Mouse (Mus musculus) thymus, adult 2 months (tissue): ENCODE measurements around the gene Ccdc157. TPM values are rescaled to one million over a fixed set of nuclear protein-coding genes. Genes with fewer than 3 reads are reported as not detected.

Source experiments
- DNase-seq: peaks from one replicate; pipeline ENCODE4 v3.0.0; 2021
- H3K27ac ChIP-seq: fragments of 200-500 bp; 2 replicates; pipeline ENCODE4 v1.5.1; 2012; ENCODE audit warnings: low read length, control low read depth; ENCODE audit not compliant: control insufficient read depth, insufficient read depth
- H3K27me3 ChIP-seq: fragments of 200-500 bp; 2 replicates; pipeline ENCODE4 v1.6.1; 2012; ENCODE audit warnings: mild to moderate bottlenecking, low read length, moderate library complexity, mixed read lengths; ENCODE audit not compliant: control insufficient read depth, insufficient read depth
- H3K36me3 ChIP-seq: fragments of 200-500 bp; 2 replicates; pipeline ENCODE4 v1.6.1; 2012; ENCODE audit warnings: mild to moderate bottlenecking, low read length, moderate library complexity; ENCODE audit not compliant: control insufficient read depth, insufficient read depth
- H3K4me1 ChIP-seq: fragments of 200-500 bp; replicated peaks from 2 replicates; pipeline ENCODE4 v1.6.1; 2012; ENCODE audit warnings: low read length; ENCODE audit not compliant: control insufficient read depth, insufficient read depth
- H3K4me3 ChIP-seq: fragments of 200-500 bp; 2 replicates; pipeline ENCODE4 v1.5.1; 2012; ENCODE audit warnings: mild to moderate bottlenecking, low read length, control low read depth, moderate library complexity; ENCODE audit not compliant: control insufficient read depth, insufficient read depth
- CTCF ChIP-seq: fragments of 200-500 bp; IDR thresholded peaks from 2 replicates; pipeline ENCODE4 v1.5.1; 2012; ENCODE audit warnings: mild to moderate bottlenecking, control low read depth, low read length, moderate library complexity, borderline replicate concordance; ENCODE audit not compliant: control insufficient read depth, poor library complexity, insufficient read depth; ENCODE audit errors: extremely low read depth
- POLR2A ChIP-seq: fragments of 200-500 bp; IDR thresholded peaks from 2 replicates; pipeline ENCODE4 v1.6.1; 2012; ENCODE audit warnings: mild to moderate bottlenecking, low read length, control low read depth, moderate library complexity; ENCODE audit not compliant: control insufficient read depth, poor library complexity, insufficient read depth; ENCODE audit errors: extremely low read depth
- WGBS: fragments of 180-500 bp; shearing (Covaris S2); methylation state at CpG from one replicate; pipeline ENCODE4 v1.1.7; 2018; 5-methylcytosine and 5-hydroxymethylcytosine counted together
- polyA plus RNA-seq: library from polyadenylated mRNA; depleted of rRNA; stranded (reverse); fragments of >200 nt; gene quantifications from 2 replicates; pipeline ENCODE4 v1.2.3, GENCODE M21; 2012; rRNA removed

The Ccdc157 gene
- polyA plus RNA-seq: 5.4 and 7.8 TPM in 2 replicates

DNA sequence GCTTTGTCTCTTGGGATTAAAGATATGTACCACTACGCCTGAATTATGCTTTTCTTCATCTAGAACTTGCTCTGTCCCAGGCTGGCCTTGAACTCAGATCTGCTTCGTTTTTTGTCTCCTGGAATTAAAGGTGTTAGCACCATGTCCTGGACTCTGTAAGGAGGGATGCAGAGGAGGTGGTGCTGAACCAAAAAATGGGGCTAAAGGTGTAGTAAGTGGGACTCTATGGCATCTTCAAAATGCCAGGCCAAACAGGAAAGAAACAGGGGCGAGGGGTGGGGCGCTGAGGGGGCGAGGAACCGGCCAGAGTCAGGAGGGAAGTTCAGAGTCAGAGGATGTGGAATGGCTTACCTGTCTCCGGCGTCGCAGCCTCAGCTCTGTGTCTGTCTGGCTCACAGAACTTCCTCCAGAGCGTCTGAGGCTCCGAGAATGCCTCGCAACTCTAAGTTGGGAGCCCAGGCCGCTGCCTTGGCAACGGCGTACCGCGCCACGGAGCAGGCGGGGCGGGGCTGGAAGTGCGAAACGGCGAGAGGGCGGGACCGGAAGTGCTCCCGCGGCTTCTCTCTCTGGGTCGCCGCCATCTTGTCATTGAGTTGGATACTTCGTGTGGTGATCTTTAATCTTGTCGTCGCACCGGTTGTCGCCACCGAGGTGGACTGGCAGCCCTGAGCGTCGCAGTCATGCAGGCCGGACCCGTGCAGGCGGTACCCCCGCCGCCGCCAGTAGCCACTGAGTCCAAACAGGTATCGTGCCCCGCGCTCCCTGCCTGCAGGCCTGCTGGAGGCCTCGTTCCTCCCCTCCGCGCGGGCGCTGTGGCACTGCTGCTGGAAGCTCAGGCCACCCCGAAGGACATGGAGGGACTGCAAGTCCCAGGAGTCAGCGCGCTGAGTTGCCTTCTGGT is at the start of gene Ccdc157, which contains the start of gene Sf3a1:
Gene Ccdc157 (minus strand): TSS at position 486 of the 901 bp plus-strand sequence.
Gene Sf3a1 (plus strand): TSS at position 543 of the 901 bp plus-strand sequence.
- Histone ChIP-seq H3K27me3 (no peaks in the 10 kb centered on the region), H3K4me1 (peaks cover 5% of the 10 kb centered on the region), H3K4me3 (peak within 1 kb of the TSS; percentile 85), H3K36me3 (peaks cover 20% of the 10 kb centered on the region), H3K27ac (no peak within 1 kb of the TSS)
- TF ChIP-seq CTCF (no peak), POLR2A (peak; percentile 42)
- 2% methylated on average over 54 of the region's 54 CpGs for WGBS
- DNase-seq: peak; percentile 94

DNA sequence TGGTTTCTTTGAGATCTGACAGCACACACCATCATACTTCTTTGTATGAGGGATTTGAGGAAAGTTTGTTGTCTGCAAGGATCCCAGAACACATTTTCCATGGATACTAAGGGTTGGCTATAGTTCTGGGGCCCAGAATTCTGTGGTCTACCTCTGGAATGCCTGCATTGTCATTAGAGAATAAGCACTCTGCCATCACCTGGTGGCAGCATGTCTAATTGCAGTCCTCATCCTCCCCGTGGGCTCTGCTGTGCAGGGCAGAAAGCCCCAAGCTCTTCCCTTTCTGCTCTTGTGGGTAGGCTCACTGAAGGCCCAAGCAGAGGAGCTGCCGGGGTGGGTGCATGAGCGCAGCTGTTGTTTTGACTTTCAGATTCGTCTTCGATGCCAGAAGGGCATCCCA is 49.5 kb upstream of the Ccdc157 start:
- H3K4me1 ChIP-seq: peaks cover 24% of the 10 kb centered on the region
- WGBS: 69% methylated on average over 5 of the region's 5 CpGs
- H3K27ac ChIP-seq: no peak overlapping the region
- no peak overlapping the region for H3K4me3 ChIP-seq
- no peaks in the 10 kb centered on the region for H3K27me3 ChIP-seq
- no peak for DNase-seq
- no peak for TF ChIP-seq POLR2A
- H3K36me3 ChIP-seq: peaks cover 34% of the 10 kb centered on the region

DNA sequence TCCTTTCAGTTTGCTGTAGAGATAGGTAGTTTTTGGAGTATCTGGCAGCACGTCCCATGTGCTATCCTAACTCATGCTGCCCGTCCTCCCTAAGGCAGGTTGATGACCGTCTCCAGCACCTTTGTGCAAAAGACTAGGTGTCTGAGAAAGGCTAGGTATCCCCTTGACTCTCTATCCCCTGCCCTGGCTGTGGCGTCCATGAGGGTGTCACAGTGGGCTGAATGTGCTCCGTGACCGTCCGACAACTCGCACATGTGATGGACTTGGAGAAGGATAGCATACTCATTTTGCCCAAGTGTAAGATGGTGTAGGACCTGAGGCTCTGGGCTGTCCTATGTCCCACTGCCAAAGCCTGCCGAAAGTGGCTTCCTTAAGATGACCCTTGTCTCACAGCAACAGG is 47.6 kb upstream of the Ccdc157 start:
- no peak for TF ChIP-seq CTCF
- H3K36me3 ChIP-seq: peaks cover 21% of the 10 kb centered on the region

DNA sequence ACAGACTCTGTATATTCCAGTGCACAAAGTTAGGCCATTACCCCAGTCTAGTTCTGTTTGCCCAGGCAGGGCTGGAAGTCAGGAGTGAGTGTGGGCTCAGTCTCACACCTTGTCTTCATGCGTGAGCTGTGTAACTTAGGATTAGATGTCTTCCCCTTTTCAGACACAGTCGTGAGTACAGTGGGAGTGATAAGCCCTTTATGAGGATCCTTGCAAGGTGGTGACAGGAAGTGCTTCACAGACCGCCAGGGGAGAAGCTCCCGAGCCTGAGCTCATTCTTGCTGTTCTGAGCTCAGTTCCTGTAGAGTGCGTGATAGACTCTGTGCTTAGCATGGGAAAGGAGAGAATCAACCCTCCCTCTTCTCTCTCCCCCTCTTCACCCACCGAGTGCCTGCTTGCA is 46.5 kb upstream of the Ccdc157 start:
- Histone ChIP-seq H3K27me3 (no peaks in the 10 kb centered on the region), H3K4me3 (no peak overlapping the region), H3K4me1 (peaks cover 34% of the 10 kb centered on the region), H3K27ac (peak overlapping the region; percentile 33; the same call in 1 of the 2 replicates), H3K36me3 (peaks cover 21% of the 10 kb centered on the region)
- peak; percentile 41 for DNase-seq
- TF ChIP-seq POLR2A (no peak), CTCF (no peak)
- 9% methylated on average over 6 of the region's 6 CpGs for WGBS

More for the DNA sequence above, 47.6 kb upstream of the Ccdc157 start:
- no peak for DNase-seq
- H3K27ac ChIP-seq: no peak overlapping the region
- no peaks in the 10 kb centered on the region for H3K27me3 ChIP-seq
- H3K4me3 ChIP-seq: no peak overlapping the region
- WGBS: 96% methylated on average over 9 of the region's 9 CpGs
- peaks cover 29% of the 10 kb centered on the region for H3K4me1 ChIP-seq

DNA sequence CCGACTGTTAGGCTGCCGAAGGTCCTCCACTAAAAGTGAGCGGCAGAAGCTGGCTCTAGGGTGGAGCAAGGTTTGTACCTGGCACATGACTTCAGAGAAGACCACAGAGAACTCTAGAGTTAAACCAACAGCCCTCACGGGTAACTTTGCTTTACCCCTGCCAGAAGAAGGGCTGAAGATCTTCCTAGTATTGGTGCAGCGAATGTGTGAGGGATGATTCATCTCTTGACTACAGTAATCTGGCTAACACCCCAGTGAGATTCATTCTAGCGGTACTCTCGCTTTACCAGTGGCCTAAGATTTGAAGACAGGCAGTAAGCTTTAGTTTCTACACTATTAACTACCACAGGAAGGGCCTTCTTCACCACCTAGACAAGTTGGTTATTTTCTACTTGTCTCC is 45.9 kb upstream of the Ccdc157 start:
- H3K27me3 ChIP-seq: no peaks in the 10 kb centered on the region
- TF ChIP-seq POLR2A: no peak
- TF ChIP-seq CTCF: no peak
- no peak for DNase-seq
- peaks cover 21% of the 10 kb centered on the region for H3K36me3 ChIP-seq
- WGBS: 82% methylated on average over 7 of the region's 7 CpGs
- H3K4me1 ChIP-seq: peaks cover 34% of the 10 kb centered on the region
- H3K27ac ChIP-seq: no peak overlapping the region
- H3K4me3 ChIP-seq: no peak overlapping the region

DNA sequence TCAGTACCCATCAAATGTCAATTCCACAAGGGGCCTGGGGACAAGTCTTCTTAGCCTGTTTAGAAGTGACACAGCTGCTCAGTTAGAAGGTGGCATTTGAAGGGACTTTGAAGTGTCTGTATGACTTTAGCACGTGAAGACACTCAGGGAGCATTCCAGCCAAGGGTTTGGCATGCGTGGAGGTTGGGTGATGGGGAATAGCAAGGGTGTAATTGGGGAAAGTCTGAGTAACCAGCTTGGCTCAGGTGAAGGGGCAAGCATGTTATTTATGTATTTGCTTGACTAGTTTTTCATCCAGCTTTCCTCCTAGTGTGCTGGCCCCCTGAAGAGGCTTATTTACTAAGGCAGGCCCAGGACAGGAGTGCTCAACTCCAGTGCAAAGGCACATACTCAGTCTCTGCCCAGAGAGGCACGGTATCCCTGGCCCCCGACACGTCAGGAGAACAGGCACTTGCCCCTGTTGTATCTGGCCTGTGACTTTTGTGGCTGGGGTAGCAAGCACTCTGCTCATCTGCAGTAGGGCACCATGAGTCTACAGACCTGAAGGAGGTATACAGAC is 45.1 kb upstream of the Ccdc157 start:
- Histone ChIP-seq H3K27me3 (no peaks in the 10 kb centered on the region), H3K4me3 (no peak overlapping the region), H3K27ac (no peak overlapping the region), H3K36me3 (peaks cover 16% of the 10 kb centered on the region), H3K4me1 (peaks cover 34% of the 10 kb centered on the region)
- TF ChIP-seq CTCF (no peak), POLR2A (no peak)
- no peak for DNase-seq
- 91% methylated on average over 5 of the region's 5 CpGs for WGBS
